Mouse (Mus musculus): ENCODE data around the gene Boc. TPM values are rescaled to one million over a fixed set of nuclear protein-coding genes. Genes with fewer than 3 reads are reported as not detected.

Gene Boc
- polyA plus RNA-seq, 1 experiment, result 22.7 TPM

- DNase-seq (ENCODE audit: low read depth), result no peak
These were observed 31.3 kb downstream of the Boc start for GRCm38 (mm10) chr16:44527218-44527905.

- no peak for DNase-seq (ENCODE audit: low read depth)
These were observed 32.0 kb downstream of the Boc start for GRCm38 (mm10) chr16:44526689-44527088.

GRCm38 (mm10) chr16:44526044-44526443, 32.7 kb downstream of the Boc start:
- no peak for DNase-seq (ENCODE audit: low read depth)

GRCm38 (mm10) chr16:44523595-44523994, 35.1 kb downstream of the Boc start:
- DNase-seq (ENCODE audit: low read depth), result no peak

DNA sequence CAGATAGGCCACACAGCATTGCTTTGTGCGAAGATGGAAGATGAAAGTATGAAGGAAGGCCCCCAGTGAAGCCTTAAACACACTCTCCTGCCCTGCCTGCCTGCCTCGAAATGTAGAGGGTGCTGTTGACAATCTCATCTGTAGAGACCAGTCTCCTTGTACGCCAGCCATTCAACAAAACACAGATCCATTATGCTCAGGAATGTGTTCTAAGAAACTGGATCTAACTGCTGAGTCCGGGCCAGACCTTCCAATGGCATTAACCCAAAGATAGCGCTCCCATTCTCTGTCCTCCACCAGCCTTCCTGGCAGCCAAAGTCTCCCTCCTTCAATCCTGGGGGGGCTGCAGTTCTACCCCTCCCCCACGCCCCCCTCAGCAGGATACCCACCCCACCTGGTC, 42.2 kb downstream of the Boc start:
- DNase-seq (ENCODE audit: low read depth), result no peak

- DNase-seq (ENCODE audit: low read depth), result no peak
These were observed 48.0 kb downstream of the Boc start for GRCm38 (mm10) chr16:44510521-44511213.

- no peak for DNase-seq (ENCODE audit: low read depth)
These were observed 49.0 kb downstream of the Boc start for GRCm38 (mm10) chr16:44509458-44510344.

DNA sequence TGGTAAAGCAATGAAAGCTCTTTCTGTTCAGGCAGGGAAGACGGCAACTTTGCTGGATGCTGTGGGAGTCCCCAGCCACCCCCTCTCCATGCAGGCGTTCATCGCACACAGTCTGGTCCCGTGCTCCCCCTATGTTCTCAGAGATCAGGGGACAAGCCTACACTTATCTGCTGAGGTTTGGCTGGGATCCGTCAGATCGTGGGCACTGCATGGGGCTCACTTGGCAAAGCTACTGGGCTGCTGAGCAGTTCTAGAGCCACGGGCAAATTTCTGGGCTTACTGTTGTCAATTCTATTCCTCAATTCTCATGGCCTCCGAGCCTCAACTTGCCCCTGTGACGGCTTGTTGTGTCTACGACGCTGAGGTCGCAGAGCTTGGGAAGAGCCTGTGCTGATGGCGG, 49.9 kb downstream of the Boc start:
- no peak for DNase-seq (ENCODE audit: low read depth)

DNA sequence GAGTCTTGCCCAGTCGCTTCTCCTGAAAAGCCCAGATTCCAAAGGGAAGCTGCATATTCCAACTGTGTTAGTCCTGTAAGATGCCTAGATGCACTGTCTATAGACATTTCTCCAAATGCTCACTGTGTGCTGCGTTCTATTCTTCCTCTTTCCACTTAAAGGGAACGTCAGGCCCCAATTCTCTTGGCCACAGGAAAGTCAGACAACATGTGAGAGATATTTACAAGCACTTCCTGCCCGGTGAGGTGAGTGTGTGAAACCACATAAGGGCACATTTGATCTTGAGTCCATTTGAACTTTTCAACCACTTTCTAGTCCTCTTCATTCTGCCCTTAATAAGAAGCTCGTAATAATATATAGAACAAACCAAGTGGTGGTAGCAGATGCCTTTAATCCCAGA, 50.7 kb downstream of the Boc start:
- no peak for DNase-seq (ENCODE audit: low read depth)

DNA sequence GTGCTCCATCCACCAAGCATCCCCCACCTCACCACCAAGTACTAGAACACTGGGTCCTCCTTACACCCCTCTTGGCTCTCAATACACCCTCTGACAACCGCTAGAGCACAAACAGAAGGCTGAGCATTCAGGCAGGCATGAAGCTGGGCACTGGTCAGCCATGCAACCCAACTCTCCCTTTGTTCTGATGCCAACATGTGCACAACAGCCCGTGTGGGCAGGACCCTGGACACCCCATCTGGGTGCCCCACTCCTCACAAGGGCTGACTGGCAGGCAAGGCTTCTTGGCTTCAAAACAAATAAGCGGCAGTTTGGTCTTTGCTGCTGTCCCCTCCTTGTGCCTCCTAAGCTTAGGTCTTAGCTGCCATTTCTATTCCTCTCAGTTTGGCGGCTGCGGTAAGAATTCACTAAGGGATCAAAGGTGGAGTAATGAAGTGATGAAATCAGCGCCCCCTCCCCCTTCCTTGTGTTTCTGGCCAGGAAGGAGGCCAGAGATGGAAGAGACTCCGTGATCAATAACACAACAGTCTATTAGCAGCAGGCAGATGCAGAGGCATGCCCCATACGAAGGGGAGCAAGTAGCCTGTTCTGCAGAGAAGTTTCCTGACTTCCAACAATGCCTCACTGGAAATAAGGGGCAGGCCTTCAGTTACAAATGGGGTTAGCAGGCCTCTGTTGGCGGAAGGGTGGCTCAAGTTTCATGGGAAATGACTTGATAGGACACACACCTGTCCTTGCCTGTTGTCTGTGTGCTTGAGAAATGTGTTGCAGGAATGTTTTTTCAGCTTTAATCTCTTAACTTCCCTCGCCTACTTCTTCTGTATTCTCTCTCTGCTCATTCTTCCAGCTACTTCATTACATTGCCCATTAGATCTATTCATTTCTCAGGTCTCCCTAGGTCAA, 51.4 kb downstream of the Boc start:
- no peak for DNase-seq (ENCODE audit: low read depth)

DNA sequence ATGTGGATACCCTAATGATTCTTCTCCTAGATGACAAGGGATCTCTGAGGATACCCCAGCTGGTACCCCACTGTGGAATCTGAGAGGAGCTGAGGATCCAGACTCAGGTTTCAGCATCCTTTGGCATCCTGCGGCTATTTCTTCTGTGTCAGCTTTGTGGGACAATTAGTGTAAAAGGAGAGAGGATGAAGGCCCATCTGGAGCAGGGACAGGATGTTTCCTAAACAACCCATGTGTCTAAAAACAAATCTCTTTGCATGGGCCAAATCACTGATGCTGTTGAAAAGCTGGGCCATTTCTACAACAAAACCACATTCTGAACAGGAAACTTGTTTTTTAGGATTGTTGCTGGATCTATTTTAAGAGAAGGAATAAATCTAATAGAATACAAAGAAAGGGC, 53.5 kb downstream of the Boc start:
- no peak for DNase-seq (ENCODE audit: low read depth)

DNA sequence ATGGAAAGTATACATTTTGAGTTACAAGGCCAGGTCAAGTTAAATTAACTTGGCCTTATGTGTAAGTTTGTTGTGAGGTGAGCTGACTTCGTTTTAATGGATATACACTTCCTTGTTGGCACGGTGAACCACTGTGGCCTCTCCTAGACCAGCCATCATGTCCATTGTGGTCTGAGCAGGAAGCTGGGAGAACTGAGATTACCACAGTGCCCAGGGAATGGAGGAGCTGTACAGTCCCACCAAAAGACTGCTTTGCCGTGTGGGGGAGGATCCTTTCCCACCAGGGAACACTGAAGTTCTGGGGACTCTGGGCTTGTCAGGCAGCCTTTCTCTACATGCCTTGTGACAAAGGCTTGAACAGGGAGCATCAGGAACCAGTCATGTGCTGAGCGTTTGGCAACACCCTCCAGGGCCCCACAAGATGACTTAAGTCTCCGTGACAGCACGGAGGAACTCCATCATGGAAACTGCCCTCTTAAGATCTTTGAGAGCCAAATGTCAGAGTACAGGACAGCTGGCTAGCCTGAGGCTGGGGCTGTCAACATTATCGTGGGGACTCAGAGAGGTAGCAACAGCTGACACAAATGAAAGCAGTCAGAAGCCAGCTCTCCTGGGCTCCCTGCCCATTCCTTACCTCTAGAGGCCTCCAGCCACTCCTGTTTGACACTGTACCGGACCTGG, 55.7 kb downstream of the Boc start:
- no peak for DNase-seq (ENCODE audit: low read depth)

DNA sequence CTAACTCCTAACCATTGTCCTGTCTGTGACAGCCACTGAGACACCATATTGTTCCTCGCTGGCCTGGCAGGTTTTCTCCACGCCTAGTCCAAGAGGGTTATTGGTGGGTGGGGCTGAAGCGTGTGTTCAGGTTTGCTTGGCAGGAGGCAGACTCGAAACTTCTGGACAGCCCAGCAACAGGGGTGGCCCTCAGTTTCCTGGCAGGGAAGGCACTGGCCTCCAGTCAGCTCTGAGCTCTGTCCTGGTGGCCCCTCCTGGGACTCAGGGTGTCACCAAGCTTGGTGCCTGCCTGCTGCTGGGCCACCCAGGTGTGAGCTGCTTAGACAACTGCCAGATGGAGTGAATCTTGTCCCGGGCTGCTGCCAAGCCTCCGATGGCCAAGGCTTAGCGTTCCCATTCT, 56.4 kb downstream of the Boc start:
- DNase-seq (ENCODE audit: low read depth), result no peak

- no peak for DNase-seq (ENCODE audit: low read depth)
These were observed 56.9 kb downstream of the Boc start for GRCm38 (mm10) chr16:44501783-44502182.

GRCm38 (mm10) chr16:44498447-44498846, 60.2 kb downstream of the Boc start:
- no peak for DNase-seq (ENCODE audit: low read depth)

DNA sequence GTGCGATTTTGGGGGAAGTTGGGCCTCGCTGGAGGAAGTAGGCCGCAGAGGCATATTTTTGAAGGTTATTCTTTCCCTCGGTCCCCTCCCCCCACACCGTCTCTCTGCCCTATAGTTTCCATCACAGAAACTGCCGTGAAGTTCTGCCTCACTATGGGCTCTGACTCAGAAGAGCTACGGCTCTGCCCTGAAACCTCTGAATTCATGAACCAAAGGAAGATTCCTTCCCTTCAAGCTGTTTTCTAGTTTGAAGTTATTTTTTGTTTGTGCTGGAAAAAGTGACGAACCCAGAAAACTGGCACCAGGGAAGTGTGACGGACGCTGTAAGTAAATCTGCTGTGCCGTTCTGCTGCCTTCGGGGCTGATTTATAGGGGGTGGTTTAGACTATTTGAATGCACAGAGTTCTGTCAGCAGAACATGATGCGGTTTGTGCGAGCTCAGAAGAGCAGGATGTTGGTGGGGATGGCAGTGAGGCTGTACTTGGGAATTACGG, 61.7 kb downstream of the Boc start:
- no peak for DNase-seq (ENCODE audit: low read depth)

DNA sequence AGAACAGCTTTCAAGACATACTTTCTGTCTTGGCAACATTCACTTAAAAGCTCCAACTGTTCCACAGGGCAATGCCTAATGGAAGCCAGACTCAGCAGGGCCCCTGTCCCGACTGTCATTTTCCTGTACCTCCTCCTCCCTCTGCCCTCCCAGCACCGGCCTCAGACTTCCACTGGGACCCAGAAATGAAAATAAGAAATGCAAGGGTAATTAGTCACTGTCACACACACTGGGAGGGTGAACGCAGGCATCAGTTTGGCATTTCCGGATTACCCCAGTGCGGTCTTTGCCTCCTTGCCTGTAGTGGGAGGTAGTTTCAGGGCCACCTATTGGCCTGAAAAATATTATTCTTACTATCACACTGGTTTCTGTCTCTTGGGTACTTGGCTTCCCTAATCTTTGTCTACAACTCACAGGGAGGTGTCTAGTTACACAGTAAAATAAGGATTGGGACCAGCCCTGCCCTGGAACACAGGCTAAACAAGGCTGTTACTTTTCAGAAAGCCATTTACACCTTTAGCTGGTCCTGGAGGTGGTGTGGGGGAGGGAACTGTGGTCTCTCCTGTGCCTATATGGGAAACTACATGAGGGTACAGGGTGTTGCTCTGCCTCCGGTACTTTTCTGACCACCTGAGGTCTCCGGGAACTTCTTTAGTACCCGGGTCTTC, 64.1 kb downstream of the Boc start:
- DNase-seq (ENCODE audit: low read depth), result no peak

DNA sequence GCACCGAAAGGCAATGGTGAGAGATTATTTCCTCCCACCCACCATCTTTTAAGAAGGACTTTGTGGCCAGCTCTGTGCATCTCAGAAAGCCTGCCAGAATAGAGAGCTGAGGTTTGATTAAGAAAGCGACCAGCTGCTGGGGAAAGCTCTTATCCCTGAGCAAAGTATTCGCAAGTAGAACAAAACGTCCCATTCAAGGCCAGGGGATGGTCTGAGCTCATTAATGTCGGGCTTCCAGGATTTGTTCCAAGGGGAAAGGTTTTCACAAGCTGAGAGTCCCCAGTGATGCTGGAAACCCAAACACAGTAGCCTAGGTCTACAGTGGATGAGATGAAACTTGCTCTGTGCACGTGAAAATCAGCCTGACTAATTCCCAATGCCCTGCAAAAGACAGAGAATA, 64.8 kb downstream of the Boc start:
- no peak for DNase-seq (ENCODE audit: low read depth)

DNA sequence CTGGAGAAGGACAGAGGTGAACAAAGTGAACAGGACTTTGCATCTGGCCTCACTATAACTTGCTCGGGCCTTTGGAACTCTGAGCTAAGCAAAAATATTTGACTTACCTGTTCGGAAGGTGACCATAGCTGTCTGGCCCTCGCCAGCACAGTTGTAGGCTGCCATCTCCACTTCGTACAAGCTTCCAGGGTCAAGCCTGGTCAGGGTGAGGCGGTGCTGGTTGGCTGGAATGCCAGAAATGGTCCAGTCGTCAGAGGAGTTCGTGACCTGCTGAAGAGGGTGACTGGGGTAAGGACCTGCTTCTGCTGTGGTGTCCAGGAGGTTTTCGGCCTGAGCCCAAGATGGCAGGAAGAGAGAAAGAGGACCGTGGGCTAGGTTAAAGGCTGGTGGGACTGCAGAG, 66.0 kb downstream of the Boc start:
- no peak for DNase-seq (ENCODE audit: low read depth)

GRCm38 (mm10) chr16:44492151-44492550, 66.5 kb downstream of the Boc start:
- no peak for DNase-seq (ENCODE audit: low read depth)
